Mouse (Mus musculus): ENCODE measurements around the gene Spred2.

DNA sequence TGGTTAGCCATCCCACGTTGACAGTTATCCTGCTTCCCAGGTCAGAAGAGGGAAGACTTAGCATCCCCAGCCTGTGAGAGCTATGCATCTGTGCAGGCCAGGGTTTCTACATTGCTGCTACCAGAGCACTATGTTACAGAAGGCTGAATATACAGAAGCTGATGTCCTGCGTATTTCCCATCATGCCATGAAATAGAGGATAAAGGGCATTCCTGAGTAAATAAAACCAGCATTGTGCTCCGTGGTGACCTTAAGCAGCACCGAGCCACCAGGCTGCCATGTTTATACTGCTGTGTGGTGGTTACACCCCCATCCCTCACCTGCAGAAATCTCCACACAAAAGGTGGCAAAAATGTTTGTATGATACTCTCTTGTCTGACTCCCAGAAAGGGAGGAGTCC lies 78.7 kb downstream of the Spred2 start:
- TF ChIP-seq CTCF (IDR thresholded peaks at IDR 0.05; ENCODE audit: low read depth) (no peak), EP300 (IDR thresholded peaks at IDR 0.05; ENCODE audit: low read depth) (no peak)
